In the genomic region with DNA sequence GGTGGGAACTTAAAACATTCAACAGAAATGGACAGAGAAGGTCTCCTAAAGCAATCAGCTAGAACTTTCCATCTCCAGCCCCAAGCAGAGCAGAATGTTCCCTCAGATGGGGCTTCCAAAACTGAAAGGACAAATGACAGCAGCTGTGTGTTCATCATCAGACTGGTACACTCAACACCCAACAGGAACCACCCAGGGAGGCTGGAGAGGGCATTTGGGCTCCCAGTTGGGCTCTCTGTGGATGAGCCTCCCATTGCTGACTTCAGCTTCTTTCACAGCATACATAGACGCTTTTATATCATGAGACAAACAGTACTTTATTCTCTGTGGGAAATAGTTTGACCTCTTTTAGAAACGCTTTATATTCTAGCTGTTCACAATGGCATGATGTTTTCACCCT, we compare ENCODE assay signal across 13 mouse cellular contexts.
"Had no signal": no experiment of that assay in that cellular context is flagged by ENCODE, and none has a peak within 500 bp of the region (broad histone marks: within the 10 kb centered on the region; RNA-seq: fewer than 3 reads in every experiment).

No protein-coding gene starts in this region.

- DNase-seq: forebrain, postnatal 0 days; gastrocnemius, postnatal 14 days; gastrocnemius, postnatal 36 days; heart, adult 11 months; heart, adult 2 months; heart, postnatal 14 days; heart, postnatal 36 days; kidney, adult 11 months; kidney, adult 2 months; kidney, adult 9 months; kidney, postnatal 14 days; kidney, postnatal 36 days; left cerebral cortex, postnatal 4 days had no signal
